Mouse (Mus musculus) macrophage (primary cell): ENCODE data around the gene Vim. TPM values are rescaled to one million over a fixed set of nuclear protein-coding genes. Genes with fewer than 3 reads are reported as not detected.

Experiments
- polyA plus RNA-seq: library from polyadenylated mRNA; stranded (reverse); fragments of 250-400 nt; gene quantifications from 3 replicates; pipeline ENCODE4 v1.2.4, GENCODE M21; 2018; ENCODE audit warnings: inconsistent platforms

The Vim gene
- polyA plus RNA-seq, 1 experiment from 2014 or later: 1,050 TPM

Other genes starting within 250 kb of the Vim start
- not detected in 3 replicates for gene Cubn, start 82.1 kb upstream of the Vim start, polyA plus RNA-seq
- gene Trdmt1, start 29.3 kb upstream of the Vim start, polyA plus RNA-seq: 6.1 to 7.7 TPM (median 6.1 TPM) in 3 replicates
- gene St8sia6, start 220.1 kb downstream of the Vim start, polyA plus RNA-seq: 0.08 to 0.09 TPM in 2 of 3 replicates, not detected in the other